Mouse (Mus musculus) heart, adult 2 months (tissue): ENCODE measurements around the gene Hacl1.

Experiments used
- CTCF ChIP-seq: fragments of 200-600 bp; IDR thresholded peaks from 2 replicates; pipeline ENCODE4 v1.8.1; 2022; ENCODE audit warnings: antibody characterized with exemption, mild to moderate bottlenecking, moderate library complexity
- EP300 ChIP-seq: fragments of 200-500 bp; IDR thresholded peaks from 2 replicates; pipeline ENCODE4 v1.6.1; 2011; ENCODE audit warnings: low read depth, low read length, control low read depth; ENCODE audit not compliant: insufficient read depth
- POLR2A ChIP-seq: fragments of 200-500 bp; IDR thresholded peaks from 2 replicates; pipeline ENCODE4 v1.6.1; 2011; ENCODE audit warnings: mild to moderate bottlenecking, low read depth, low read length, control low read depth; ENCODE audit not compliant: insufficient read depth

- TF ChIP-seq POLR2A: peak; percentile 80
- TF ChIP-seq CTCF: peak; percentile 54
- TF ChIP-seq EP300: no peak
These were observed 20.8 kb upstream of the Hacl1 start for GRCm38 (mm10) chr14:31661671-31662554.
